Mouse (Mus musculus) intestine, postnatal 0 days (tissue): ENCODE measurements at regions not wholly inside any gene's neighbourhood (a gene's known extent, or its start where the extent isn't known, plus 50 kb on each side); places are given as distances from the start of the nearest gene placed in this dataset.
A peak's percentile ranks its signal among the peaks of the same experiment; 100 is the strongest.

Source experiments
- ATAC-seq: fragments of 200-750 bp; cut with Nextera tagmentation; 2 replicates; pipeline ENCODE4 v1.8.0; 2017; ENCODE audit warnings: mild to moderate bottlenecking, moderate TSS enrichment, moderate library complexity
- H3K27ac ChIP-seq: fragments of 300-500 bp; sonication (generic); 2 replicates; pipeline ENCODE4 v1.5.1; 2014; ENCODE audit warnings: mild to moderate bottlenecking, low read depth, low read length, moderate library complexity
- H3K27me3 ChIP-seq: fragments of 300-500 bp; sonication (generic); replicated peaks from 2 replicates; pipeline ENCODE4 v1.6.1; 2014; ENCODE audit warnings: low read length, mixed read lengths; ENCODE audit not compliant: control insufficient read depth, insufficient read depth
- H3K36me3 ChIP-seq: fragments of 300-500 bp; sonication (generic); 2 replicates; pipeline ENCODE4 v1.6.1; 2014; ENCODE audit warnings: mild to moderate bottlenecking, moderate library complexity; ENCODE audit not compliant: control insufficient read depth, insufficient read depth
- H3K4me1 ChIP-seq: fragments of 300-500 bp; sonication (generic); replicated peaks from 2 replicates; pipeline ENCODE4 v1.6.1; 2014; ENCODE audit warnings: antibody characterized with exemption, low read length, mixed read lengths; ENCODE audit not compliant: control insufficient read depth, insufficient read depth
- H3K4me2 ChIP-seq: fragments of 300-500 bp; sonication (generic); replicated peaks from 2 replicates; pipeline ENCODE4 v1.6.1; 2014; ENCODE audit warnings: low read depth, mild to moderate bottlenecking, moderate library complexity
- H3K4me3 ChIP-seq: fragments of 300-500 bp; sonication (generic); 2 replicates; pipeline ENCODE4 v1.5.1; 2014; ENCODE audit warnings: low read depth, low read length
- H3K9ac ChIP-seq: fragments of 300-500 bp; sonication (generic); 2 replicates; pipeline ENCODE4 v1.6.1; 2014; ENCODE audit warnings: mild to moderate bottlenecking, low read depth, low read length
- H3K9me3 ChIP-seq: fragments of 300-500 bp; sonication (generic); 2 replicates; pipeline ENCODE4 v1.6.1; 2016; ENCODE audit warnings: mixed run types; ENCODE audit not compliant: control insufficient read depth
- CTCF ChIP-seq: sonication (generic); IDR thresholded peaks from 2 replicates; pipeline ENCODE4 v1.5.1; 2016; ENCODE audit warnings: low read depth, mild to moderate bottlenecking, control low read depth, antibody characterized with exemption, moderate library complexity
- WGBS: fragments of 180-500 bp; shearing (Covaris S2); extraction: QIAGEN DNeasy Blood & Tissue Kit; methylation state at CpG from one replicate; pipeline ENCODE4 v1.1.7; 2014; 5-methylcytosine and 5-hydroxymethylcytosine counted together

DNA sequence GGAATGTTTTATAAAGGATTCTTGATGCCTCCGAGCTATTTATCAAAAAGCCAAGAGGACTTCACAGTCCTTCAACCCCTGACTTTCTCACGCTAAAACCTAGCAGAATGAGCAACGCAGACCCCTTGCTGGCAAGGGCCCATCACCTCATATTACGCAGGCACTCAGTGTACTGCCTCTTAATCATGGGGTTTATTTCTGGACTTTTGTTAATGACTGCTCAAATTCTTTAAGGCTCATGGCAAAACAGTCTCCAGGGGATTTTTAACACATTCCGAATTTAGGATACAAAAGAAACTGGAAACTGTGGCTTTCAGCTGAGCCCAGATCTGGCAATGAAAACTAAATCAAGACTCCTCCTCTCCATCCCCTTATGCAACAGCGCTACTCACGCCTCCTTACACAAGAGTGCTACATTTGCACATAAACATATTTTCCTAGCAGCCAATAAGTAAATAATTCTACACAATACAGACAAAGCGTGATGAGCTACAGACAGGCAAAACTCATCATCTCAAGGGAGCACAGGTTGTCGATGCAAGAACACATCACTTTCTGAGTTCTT lies 492.0 kb upstream of the Id4 start:
- whole genome bisulfite sequencing, result 72% methylated on average over 9 of the region's 9 CpGs

GRCm38 (mm10) chr13:47777206-47778099 lies 483.6 kb upstream of the Id4 start:
- no peaks in the 10 kb centered on the region for H3K27me3 ChIP-seq
- WGBS, result 54% methylated on average over 15 of the region's 15 CpGs
- no peak for ATAC-seq
- no peak overlapping the region for H3K9ac ChIP-seq
- H3K36me3 ChIP-seq, result no peaks in the 10 kb centered on the region
- TF ChIP-seq CTCF, result no peak
- no peak overlapping the region; the same call in 1 of the 2 replicates for H3K27ac ChIP-seq
- H3K9me3 ChIP-seq, result no peaks in the 10 kb centered on the region
- no peaks in the 10 kb centered on the region for H3K4me1 ChIP-seq
- H3K4me2 ChIP-seq, result peak overlapping the region; percentile 17; the same call in 1 of the 2 replicates
- no peak overlapping the region for H3K4me3 ChIP-seq

More for the DNA sequence above, 492.0 kb upstream of the Id4 start:
- H3K4me2 ChIP-seq, result no peak overlapping the region
- no peaks in the 10 kb centered on the region for H3K9me3 ChIP-seq
- H3K27ac ChIP-seq, result no peak overlapping the region
- H3K4me3 ChIP-seq, result no peak overlapping the region
- no peak overlapping the region for H3K9ac ChIP-seq
- no peak for TF ChIP-seq CTCF
- H3K27me3 ChIP-seq, result no peaks in the 10 kb centered on the region
- ATAC-seq, result no peak
- H3K36me3 ChIP-seq, result no peaks in the 10 kb centered on the region
- H3K4me1 ChIP-seq, result no peaks in the 10 kb centered on the region

DNA sequence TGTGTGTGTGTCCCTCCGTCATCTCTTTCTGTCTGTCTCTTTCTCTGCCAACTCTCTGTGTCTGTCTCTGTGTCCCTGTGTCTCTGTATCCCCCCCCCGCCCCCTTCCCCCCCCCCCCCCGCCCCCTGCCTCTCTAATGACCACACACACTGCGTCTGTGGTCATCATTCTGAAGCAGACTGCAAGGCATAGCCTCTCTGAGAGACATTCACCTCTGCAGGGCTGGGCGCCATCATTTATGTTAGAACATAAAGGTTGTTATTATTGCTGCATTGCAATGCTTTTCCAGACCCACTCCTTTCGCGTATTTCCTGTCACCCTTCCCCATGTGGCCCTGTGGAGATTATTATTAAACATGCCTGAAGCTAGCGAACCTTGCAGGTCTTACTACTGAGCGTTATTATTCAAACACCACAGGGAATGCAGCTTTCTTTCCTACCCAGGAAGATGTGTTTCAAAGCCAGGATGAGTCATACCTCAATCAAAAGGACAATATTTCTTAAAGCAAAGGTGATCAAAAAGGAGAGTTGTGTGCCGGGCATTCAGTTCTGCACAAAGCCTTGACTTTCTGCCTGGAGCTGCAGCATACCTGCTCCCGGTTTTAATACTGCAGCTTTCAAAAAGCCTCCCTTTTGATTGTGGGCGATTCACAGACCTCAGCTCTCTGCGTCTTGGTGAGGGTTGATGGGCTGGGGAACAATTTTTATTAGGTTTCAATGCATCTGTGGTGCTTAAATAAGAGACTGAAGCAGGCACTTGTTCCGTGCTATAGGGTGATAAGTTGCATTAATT lies 482.6 kb upstream of the Id4 start:
- Histone ChIP-seq H3K4me2 (no peak overlapping the region), H3K27me3 (no peaks in the 10 kb centered on the region), H3K9me3 (no peaks in the 10 kb centered on the region), H3K4me1 (no peaks in the 10 kb centered on the region), H3K27ac (no peak overlapping the region), H3K9ac (no peak overlapping the region), H3K36me3 (no peaks in the 10 kb centered on the region), H3K4me3 (no peak overlapping the region)
- ATAC-seq, result no peak
- WGBS, result 56% methylated on average over 12 of the region's 14 CpGs
- no peak for TF ChIP-seq CTCF

DNA sequence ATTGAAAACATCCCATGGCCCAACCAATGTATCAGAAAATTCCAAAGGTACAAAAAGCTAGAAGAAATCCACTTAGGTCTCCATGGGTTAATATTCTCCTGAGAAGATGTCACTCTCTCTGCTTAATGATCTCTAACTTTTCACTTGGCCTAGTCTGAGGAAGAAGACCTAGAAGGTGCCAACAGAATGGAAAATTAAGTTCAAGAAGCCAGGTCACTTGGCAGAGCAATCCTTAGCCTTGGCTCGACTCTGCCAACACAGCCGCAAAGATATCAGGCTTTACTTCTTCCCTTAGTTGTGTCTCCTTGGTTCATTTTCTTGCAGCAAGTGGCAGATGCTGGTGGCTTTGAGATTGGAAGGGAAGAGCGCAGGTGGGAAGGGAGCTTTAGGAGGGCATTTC lies 476.6 kb upstream of the Id4 start:
- H3K9ac ChIP-seq, result no peak overlapping the region
- TF ChIP-seq CTCF, result no peak
- H3K4me1 ChIP-seq, result no peaks in the 10 kb centered on the region
- H3K27me3 ChIP-seq, result no peaks in the 10 kb centered on the region
- no peak overlapping the region for H3K4me3 ChIP-seq
- no peak overlapping the region for H3K4me2 ChIP-seq
- H3K27ac ChIP-seq, result no peak overlapping the region
- H3K36me3 ChIP-seq, result no peaks in the 10 kb centered on the region
- no peak for ATAC-seq
- WGBS, result 93% methylated on average over 3 of the region's 3 CpGs
- no peaks in the 10 kb centered on the region for H3K9me3 ChIP-seq

- Histone ChIP-seq H3K27ac (no peak overlapping the region), H3K27me3 (no peaks in the 10 kb centered on the region)
Measured at GRCm38 (mm10) chr13:47797859-47798258, 463.2 kb upstream of the Id4 start.

More at GRCm38 (mm10) chr13:47797859-47798258, 463.2 kb upstream of the Id4 start:
- TF ChIP-seq CTCF, result no peak
- H3K36me3 ChIP-seq, result no peaks in the 10 kb centered on the region
- no peaks in the 10 kb centered on the region for H3K4me1 ChIP-seq
- H3K4me2 ChIP-seq, result no peak overlapping the region
- no peak for ATAC-seq
- no peaks in the 10 kb centered on the region for H3K9me3 ChIP-seq
- H3K4me3 ChIP-seq, result no peak overlapping the region
- WGBS, result 69% methylated on average over 4 of the region's 4 CpGs
- no peak overlapping the region for H3K9ac ChIP-seq
